Comparison of ENCODE assay signal across 12 mouse cellular contexts in the genomic region with DNA sequence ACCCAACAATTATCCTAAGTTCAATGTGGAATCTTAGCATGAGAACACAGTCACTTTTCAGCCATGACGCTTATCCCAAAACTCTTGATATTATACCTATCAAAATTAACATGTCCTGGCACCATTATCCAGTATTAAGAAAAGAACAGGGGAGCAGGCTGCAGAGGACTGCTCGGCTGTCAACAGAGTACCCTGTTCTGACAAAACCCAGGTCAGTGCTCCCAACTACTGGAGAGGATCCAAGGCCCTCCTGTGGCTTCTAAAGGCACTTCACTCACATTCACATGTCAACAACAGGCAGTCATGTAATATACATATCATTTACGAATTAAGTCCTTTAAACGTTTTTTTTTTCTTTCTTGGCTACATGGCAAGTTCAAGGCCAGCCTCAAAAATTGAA.
"Had no signal": no experiment of that assay in that cellular context is flagged by ENCODE, and none has a peak within 500 bp of the region (broad histone marks: within the 10 kb centered on the region; RNA-seq: fewer than 3 reads in every experiment).

No protein-coding gene starts in this region.

- H3K9me3 ChIP-seq: limb, embryonic 13.5 days; midbrain, embryonic 12.5 days; neural tube, embryonic 15.5 days had no signal

- H3K36me3 ChIP-seq: limb, embryonic 13.5 days had no signal

- H3K27me3 ChIP-seq: limb, embryonic 13.5 days; midbrain, embryonic 12.5 days; neural tube, embryonic 15.5 days had no signal

- H3K9ac ChIP-seq: limb, embryonic 13.5 days; liver, embryonic 14.5 days; midbrain, embryonic 12.5 days; neural tube, embryonic 15.5 days had no signal

- H3K27ac ChIP-seq: kidney, postnatal 0 days; limb, embryonic 13.5 days; liver, embryonic 14.5 days; midbrain, embryonic 12.5 days; neural tube, embryonic 15.5 days had no signal

- H3K4me3 ChIP-seq: limb, embryonic 13.5 days; midbrain, embryonic 12.5 days; myocyte; neural tube, embryonic 15.5 days had no signal

- H3K4me2 ChIP-seq: limb, embryonic 13.5 days; midbrain, embryonic 12.5 days; neural tube, embryonic 15.5 days had no signal

- DNase-seq: kidney, postnatal 36 days; left cerebral cortex, postnatal 4 days; lung, adult 18-20 months; right cerebral cortex, adult 18-20 months; right cerebral cortex, postnatal 25 days; thymus, postnatal 4 days had no signal
